Mouse (Mus musculus) heart, adult 11 months (tissue): ENCODE results near the gene Erbb2.

Source experiments
- DNase-seq: peaks from one replicate; pipeline ENCODE4 v3.0.0; 2022

The Erbb2 gene

DNA sequence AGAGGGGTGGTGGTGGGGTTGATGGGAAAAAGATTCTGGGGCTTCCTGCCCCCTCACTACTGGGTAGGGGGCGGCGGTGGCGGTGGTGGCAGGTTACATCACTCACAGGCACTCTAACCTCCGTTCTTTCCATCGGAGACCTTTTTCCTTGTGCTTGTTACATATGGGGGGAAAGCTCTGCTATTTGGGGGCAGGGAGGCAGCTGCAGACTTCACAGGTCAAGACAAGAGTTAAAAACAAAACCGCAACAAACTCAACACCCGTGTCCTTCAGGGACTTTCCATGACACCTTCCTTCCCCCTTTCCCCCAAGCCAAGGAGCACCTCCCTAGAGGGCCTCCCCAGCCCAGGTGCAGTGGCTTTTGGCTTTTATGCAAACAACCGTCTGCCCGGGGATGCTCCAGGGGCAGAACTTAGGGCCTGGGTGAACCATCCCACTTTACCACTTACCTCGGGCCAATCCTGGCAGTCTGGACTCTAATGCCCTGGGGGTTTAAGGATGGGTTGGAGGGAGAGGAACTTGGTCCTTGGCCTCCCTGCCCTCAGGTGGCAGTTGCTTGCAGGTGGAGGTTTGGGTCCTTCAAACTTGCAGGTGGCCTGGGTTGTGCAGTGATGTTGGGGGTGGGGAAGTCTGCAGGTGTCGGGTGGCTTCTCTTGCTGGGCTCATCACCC, 46.9 kb downstream of the Erbb2 start:
- DNase-seq: peak; percentile 90

DNA sequence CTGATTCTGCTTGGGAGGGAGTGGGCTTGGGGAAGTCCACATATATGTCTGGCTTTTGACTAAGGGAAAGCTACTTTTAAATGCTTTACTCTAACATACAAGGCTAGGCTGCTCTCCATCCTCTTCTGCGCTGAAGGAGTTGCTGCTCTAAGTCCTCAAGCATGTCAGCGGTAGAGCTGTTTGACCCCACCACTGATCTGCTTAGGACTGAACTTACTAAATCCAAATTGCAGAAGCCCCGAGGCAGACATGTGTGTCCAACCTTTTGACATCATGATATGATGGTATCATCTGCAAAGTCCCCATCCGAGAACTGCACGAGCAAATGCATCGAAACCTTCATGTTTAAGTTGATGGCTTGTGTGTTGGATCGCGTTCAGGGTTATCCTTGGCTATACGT, 47.6 kb downstream of the Erbb2 start:
- DNase-seq: no peak

DNA sequence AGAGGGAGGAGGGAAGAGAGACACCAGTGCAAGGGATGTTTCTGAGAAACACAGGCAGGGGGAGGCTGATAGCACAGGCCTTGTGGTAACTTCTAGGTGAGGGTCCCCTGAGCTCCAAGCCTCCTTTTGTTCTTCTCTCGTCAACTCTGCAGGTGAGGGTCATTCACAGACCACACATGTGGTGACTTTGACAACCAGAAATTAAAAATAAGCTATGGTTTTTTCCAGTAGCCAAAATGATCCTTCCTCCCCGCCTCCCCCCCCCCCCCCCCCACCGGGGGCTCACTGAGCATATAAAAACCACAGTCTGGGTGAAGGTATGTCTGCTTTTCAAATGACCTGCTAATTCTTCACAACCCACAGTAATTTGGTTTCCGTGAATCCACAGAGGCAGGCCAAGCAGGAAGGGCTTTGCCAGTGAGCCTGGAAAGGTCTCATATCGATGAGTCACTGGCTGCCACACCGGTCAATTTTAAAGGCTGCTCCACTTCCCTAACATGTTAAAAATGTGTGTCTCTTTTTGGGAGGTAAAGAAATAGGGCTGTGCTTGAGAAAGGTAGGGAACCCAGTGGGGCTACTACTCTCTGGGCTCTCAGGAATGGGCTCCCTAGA, 48.9 kb downstream of the Erbb2 start:
- DNase-seq: no peak

DNA sequence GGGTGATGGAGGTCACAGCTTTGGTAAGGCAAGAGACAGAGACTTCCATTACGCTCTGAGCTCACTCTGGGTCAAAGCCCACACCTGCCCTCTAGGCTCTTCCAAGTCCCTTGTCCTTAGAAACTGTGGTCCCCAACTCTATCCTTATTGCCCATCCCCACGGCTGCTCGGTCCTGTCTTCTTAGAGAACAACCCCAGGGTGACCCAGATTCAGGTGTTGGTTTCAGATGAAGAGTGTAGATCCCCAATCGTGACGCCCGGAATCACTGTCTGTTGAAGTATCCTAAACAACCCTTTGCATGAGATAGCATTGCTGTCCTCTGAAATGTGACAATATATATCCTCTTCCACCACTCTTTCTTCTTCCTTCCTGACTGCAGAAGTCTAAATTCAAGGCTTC, 50.0 kb downstream of the Erbb2 start:
- no peak for DNase-seq

DNA sequence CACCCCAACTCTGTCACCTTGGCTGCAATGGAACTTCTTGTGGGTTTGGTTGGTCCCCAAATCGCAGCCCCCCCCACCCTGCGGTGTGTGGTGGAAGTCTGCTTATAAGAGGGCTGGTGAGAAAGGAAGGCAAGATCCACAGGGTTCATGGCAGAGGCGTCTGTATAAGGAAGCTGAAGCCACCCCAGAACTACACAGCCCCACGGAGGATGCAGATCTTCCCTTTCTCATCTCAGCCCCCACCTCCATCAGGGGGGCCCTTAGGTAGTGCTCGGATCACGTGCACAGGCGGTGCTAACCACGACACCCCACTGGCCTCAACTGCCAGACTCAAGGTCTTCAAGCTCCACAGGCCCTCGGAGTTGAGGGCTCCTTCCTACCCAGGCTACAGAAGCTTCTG, 51.6 kb downstream of the Erbb2 start:
- DNase-seq: no peak

DNA sequence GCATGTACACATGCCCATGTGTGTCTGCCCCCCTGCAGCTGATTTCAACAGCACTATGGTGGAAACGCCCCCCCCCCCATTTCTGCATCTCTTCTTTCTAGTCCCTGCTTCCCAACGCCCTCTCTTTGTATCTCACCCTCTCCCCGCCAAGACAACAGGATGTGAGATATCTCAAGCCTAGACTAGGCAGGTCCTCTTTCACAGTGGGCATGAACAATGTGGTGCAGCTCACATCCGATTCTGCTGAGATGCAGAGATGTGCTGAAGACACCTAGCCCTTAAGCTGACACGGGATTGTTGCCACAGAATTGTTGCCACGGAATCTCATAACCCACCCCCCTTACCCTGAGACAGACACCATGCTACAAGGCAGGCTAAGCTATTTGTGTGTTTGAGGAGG, 52.2 kb downstream of the Erbb2 start:
- DNase-seq: no peak

DNA sequence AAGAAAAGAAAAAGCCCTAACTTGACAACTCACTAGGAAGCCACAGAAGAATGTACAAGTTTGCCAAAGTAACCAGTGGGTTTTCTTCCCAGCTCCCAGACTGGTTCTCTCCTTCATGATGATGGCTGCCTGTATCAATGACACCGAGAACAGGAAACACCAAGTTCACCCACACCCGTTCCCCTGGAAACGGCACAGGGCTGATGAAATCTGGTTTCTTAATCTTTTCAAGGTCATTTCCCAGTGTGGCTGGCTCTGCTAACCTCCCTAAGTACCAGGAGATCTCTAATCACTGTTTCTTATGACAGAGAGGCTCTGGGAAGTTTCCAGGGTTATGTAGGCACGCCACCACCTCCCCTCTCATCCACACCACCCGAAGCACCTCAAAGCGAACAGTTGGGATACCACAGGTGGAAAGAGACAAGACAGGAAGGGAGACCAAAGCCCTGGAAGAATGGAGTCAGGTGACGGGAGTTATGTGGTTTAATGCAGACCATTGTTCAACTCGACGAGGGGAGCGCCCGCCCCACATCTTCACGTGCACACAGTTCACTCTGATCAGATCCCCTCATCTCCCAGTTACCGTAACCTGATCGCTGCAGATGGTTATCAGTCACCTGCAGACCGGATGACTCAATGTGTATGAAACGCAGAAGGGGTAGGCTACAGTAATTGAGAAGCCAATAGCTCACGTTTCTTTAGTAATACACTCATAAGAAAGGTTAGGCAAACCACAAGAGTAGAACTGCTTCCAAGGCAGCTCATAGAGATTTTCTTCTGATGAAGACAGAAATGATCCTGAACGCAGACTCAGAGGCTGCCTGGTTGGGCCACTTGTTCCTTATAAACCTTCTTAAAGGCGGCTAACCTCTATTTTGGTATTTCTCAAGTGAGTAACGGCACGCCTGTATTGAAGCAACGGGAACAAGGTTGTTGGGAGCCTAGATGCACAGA, 57.8 kb downstream of the Erbb2 start:
- DNase-seq: no peak

DNA sequence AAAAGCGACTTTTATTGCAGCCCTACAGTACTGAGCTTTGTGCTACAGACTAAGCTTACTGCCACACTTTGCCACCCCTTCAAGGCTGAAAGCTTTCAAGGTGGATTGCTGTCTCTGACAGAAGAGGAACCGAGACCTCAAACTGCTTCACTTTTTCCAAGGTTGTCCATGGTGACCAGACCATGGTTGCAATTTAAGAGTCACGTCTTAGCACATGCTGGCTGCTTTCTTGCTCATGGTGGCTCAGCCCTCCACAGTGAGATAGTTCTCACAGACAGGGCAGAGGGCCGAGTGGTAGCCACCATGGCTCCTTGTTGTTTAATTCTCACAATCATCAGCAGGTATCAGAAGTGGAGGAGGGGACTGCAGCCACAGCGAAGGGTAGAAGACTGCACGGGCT, 58.5 kb downstream of the Erbb2 start:
- DNase-seq: no peak

DNA sequence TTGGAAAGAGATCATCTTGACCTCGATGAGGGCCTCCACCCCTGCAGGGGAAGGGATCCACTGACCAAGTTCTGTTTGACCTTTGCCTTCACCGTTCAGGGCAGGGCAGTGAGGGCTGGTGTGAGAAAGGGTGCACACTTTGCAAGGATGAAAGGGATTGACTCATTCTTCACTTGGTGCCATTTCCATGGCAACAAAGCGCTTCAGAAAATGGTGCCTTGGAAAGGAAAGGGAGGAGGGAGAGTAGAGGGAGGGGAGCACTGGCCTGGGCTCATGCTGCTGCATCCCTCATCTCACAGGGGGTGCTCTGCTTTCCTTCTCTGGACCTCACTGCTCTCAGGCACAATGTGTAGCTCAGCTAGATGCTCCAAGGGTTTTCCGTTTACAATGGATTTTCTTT, 60.4 kb downstream of the Erbb2 start:
- no peak for DNase-seq

DNA sequence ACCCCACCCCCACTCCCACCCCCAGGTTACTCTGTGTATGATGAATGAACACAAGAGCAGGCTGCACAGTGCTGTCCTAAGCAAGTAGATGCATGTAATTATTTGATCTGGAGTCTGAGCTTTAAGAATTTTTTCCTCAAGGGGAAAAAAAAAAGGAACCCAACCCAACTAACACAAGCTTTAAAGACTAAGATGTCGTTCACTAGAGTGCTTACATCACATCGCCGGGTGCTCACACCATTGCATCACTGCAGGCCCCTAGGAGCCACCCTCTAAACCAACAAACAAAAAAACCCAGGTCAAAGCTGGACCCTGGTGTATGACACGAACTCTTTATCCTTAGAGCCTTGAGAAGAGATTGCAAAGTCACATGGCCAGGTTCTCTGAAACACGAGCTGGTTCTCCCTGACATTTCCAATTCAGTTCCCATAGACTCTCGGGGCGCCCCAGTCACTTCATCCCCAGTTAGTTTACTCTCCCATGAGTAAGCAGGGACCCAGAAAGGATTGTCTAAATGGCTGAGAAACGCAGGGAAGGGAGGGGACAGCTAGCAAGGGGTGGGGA, 61.7 kb downstream of the Erbb2 start:
- DNase-seq: no peak

DNA sequence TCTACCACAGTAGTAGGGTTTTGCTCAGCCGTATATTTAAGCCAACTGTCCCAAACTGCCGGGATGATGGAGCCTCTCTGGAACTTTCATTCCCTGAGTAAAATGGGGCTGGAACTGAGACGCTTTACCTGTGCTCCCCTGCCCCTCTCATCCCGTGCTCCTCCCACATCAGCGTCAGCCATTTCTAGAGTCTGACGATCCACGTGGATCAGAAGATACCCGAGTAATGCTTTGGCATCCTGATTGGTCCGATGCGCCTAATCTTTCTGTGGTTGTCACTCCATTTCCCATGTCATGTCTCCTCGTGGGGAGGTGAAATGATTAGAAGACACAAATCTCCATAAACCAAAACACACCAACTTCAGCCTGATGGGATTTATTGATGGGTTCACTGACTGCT, 62.7 kb downstream of the Erbb2 start:
- DNase-seq: no peak

DNA sequence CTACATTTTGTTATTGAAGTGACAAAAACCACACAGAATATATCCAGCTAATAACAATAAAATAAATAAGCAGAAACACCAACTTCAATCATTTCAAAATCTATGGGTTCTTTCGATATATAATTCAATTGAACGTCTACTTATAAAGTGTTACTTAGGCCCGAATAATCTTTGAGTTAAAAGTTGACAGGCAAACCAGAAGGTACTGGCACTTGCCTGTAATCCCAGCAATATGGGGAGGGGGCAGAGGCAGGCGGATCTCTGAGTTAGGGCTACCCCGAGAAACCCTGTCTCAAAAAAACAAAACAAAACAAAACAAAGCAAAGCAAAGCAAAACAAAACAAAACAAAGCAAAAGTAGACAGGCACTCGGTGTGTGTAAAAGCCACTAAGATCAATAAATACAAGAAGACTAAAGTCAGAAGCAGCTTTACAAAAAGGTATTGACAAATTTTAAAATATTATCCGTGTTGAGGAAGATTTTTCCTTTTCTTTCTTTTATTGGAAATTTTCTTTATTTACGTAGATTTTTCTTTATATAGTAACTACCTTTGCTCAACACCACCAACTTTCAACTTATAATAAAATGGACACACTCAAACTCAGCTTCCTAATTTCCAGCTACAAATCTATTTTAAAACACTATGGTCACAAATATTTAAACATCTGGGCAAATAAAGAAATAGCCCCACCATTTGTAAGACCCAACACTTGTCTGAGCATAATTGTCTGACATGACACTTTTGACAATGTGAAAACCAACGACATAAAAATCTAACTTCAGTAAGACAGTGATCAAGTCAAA, 63.6 kb downstream of the Erbb2 start:
- no peak for DNase-seq

DNA sequence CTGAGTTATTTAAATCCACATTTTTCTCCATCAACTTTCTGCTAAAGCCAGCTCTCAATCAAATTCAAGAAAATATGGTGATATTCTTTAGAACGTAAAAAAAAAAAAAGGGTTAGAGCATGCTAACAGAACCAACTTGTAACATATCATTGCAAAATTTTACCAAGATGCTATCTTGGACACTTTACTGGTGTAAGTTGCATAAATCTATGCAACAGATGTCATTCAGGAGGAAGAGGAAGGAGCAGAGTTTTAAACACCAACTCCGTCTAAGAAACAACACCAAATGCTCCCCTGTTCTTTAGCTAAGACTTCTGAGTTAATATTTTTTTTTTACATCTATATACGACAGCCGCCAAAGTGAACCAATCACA, 64.2 kb downstream of the Erbb2 start:
- DNase-seq: no peak

DNA sequence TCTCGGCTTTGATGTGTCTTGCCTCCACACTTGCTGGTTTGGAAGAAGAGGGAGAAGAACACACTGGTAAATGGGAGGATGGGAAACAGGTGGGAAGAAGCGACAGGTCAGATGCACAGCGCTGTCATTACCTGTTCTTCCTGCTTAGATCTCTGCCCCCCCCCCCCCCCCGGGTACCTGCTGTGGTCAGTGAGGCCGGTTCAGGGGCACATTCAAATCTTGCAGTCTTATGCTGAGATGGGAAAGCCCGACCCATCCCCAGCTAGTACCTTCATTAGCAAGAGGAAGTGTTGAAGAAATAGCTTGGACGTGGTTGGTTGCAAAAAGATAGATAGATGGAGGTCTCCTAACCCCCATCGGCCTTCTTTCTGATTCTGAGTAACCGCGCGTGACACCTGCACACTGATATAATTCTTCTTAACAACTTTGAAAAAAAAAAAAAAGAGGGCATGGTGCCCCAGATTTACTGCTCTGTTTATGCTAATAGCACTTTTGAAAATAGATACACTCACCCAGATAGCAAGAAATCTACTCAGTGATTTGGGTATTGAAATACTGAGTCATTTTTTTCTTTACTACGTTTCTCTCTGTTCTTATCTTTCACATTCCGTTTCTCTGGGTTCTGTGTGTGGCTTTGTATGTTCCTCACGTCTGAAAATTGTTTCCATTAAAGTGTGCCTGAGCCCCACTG, 64.9 kb downstream of the Erbb2 start:
- DNase-seq: no peak

DNA sequence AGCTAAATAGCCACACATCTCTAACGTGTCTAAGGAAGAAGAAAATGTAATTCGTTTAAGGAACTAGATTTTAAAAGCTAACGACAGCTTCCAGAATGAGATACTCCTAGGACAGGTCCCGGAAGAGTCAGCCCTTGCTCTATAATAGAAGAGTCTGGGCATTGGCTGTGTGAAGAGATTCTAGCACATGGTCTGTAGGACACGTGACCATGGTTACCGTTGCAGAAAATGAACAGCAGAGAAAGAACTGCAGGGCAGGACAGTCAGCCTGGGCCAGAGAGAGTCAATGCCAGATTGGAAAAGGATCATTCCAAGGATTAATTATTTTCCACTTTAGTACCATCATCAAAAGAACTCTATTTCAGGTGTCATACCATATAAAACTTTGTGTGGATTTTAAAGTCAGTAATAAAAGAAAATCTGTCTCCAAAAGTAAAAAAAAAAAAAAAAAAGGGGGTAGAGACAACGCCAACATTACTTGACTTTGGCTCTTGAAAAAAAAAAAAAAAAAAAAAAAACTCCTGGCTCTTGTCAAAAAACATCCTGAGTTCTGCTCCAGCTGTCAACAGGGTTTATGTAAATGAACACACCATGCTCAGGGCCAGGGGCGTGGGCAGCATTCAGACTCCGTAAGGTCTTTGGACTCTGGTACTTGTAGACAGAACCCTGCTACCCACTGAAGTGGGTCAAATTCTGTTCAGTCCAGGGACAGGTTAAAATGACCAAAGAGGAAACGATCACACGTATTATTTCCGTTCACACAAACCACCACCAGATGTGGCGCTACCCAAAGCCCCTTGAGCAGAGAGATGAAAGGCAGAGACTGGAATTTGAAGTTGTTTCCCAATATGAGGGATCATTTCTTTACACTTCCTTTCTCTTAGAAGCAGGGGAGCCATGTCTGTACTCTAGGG, 67.0 kb downstream of the Erbb2 start:
- DNase-seq: no peak

DNA sequence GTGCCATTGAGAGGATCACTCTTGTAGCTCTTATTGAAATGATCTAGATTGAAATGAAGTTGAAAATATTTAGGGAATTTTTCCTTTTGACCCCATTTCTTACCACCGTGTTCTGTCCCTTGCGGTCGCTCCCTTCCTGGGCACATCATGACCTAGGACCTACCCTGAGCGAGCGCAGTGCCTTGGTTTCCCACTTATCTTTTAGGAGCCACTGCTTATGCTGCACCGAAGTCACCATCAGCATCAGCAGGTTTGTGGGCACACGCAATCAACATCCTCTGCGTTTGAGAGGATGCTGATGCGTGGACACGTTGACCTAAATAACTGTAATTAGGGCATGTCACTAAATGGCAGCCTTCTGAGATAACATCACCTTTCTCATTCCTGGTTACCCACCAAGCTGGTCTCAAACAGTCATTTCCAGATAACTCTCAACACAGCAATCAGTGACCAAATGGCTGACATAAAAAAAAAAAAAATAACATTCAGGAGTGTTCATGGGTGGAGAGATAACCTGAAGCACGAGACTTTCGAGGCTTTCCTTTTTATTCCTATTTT, 67.7 kb downstream of the Erbb2 start:
- no peak for DNase-seq

DNA sequence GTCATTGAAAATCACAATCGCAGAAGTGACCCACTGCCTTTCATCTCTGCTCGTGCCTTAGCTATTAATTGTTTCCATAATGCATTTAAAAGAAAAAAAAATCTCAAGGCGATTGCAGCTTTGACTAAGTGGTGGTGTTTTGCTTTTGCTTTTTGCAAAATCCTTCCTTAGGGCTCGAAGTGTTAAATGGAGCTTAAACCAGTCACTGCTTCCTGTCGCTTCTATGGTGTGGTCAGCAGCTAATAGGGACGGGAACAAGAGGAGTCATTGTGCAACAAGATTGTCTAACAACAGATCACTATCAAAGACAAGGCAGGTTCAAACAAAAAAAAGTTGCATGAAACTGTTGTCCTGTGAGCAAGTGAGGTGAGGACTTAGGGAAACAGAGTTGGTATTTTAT, 69.0 kb downstream of the Erbb2 start:
- DNase-seq: no peak

DNA sequence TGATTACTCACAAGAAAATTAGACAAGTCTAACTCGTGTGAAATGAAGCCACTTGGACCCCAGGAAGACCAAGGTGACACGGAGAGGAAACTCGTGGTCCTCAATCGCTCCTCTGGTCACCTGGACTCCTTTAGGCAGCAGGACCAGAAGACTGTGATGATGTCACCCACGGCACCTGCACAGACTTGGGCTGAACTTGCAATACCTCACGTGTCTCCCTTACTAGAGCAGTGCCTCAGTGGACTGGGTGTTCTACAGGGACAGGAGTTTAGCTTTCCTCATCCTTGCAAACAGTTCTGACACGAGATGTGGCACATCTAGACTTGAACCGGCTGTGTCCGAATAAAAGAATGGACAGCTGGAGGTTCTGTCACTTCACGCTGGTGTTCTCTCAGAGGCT, 69.8 kb downstream of the Erbb2 start:
- DNase-seq: no peak

DNA sequence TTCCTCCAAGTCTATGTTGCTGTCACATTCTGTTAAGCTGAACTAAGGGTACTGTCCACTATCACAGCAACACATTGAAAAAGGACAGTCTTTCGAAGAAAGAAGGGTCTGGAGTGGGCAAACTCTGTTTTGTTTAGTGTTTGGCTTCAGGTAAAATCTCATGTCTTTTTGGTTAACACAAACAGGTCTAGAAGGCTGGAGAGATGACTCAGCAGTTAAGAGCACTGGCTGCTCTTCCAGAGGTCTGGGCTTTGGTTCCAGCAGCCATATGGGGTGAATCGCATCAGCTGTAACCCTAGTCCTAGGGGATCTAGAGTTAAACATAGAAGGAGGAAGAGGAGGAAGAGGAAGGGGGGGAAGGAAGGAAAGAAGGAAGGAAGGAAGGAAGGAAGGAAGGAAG, 73.5 kb downstream of the Erbb2 start:
- no peak for DNase-seq
